Mouse (Mus musculus): ENCODE results near the gene Otulin.

DNA sequence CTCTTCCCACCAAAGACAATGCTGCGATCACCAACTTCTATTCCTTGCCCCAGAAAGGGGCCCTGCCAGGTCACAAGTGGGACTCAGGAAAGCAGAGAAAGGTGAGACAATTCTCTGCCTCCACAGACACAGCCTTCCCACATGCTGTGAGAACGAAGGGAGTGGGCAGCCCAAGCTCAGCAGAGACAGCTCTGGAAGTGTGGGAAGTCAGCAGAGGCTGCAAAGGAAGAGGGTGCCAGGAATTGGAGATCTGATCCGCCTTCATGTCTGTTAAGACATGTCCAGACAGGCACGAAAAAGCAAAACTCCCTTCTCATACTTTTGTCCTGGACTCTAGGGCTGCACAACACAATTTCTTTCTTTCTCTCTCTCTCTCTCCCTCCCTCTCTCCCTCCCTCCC, 38.8 kb upstream of the Otulin start:
- no peak for TF ChIP-seq CTCF (conservative IDR thresholded peaks at IDR 0.05 in 1 of 2, IDR thresholded peaks at IDR 0.05 in 1 of 2; ENCODE audit: low read depth in 2 of 2, low read length in 2 of 2)
- TF ChIP-seq E2F4 (IDR thresholded peaks at IDR 0.05; ENCODE audit: insufficient replicate concordance, low read depth, low read length), result no peak
- TF ChIP-seq MAZ (IDR thresholded peaks at IDR 0.05; ENCODE audit: low read depth, low read length), result no peak
- TF ChIP-seq POLR2A (IDR thresholded peaks at IDR 0.05; ENCODE audit: low read depth, low read length), result no peak
- no peak for TF ChIP-seq MAX (IDR thresholded peaks at IDR 0.05; ENCODE audit: low read length)
- no peak for TF ChIP-seq TCF12 (IDR thresholded peaks at IDR 0.05; ENCODE audit: low read depth, low read length)
- no peak for TF ChIP-seq TBP (conservative IDR thresholded peaks at IDR 0.05; ENCODE audit: low read depth, low read length)
- TF ChIP-seq NRF1 (IDR thresholded peaks at IDR 0.05; ENCODE audit: low read depth, low read length), result no peak
- no peak for TF ChIP-seq ZNF384 (IDR thresholded peaks at IDR 0.05; ENCODE audit: low read depth, low read length)
- no peak for TF ChIP-seq BHLHE40 (IDR thresholded peaks at IDR 0.05; ENCODE audit: low read depth, low read length)
- TF ChIP-seq CHD1 (IDR thresholded peaks at IDR 0.05; ENCODE audit: low read depth, low read length), result no peak
- TF ChIP-seq USF1 (IDR thresholded peaks at IDR 0.05; ENCODE audit: low read depth, low read length), result no peak
- TF ChIP-seq ETS1 (conservative IDR thresholded peaks at IDR 0.05; ENCODE audit: low read depth, low read length), result no peak
- no peak for TF ChIP-seq POLR2AphosphoS2 (IDR thresholded peaks at IDR 0.05; ENCODE audit: low read depth, low read length)
